Mouse (Mus musculus): ENCODE results near the gene Lrr1.
"Not testable (repeated sequence)": the region's sequence is repeated elsewhere in the genome, so short reads cannot be mapped to it uniquely, and the experiment has no call there.

Lrr1 gene

GRCm38 (mm10) chr12:69168461-69169106 is at the start of gene Lrr1:
Gene Lrr1, plus strand, starts transcription at chr12:69168814.
- peak; percentile 64 for DNase-seq (ENCODE audit: low read depth)

DNA sequence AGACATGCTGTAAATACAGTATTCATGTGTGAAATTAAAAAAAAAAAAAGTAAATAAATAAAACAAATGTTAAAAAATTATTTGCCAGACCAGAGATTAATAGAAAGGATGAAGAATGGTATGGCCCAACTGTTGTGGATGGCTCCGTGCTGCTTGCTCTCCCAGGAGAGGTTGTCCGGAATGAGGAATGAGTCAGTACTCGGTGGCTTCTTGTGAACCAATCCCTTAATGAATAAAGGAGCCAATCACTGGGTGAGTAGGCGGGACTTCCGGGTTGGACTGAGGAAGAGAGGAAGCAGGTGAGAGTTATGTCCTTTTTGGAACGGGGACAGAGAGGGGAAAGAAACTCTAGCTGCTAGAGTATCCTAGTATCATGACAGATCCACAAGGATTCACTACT is 48.7 kb upstream of the Lrr1 start:
- DNase-seq (ENCODE audit: low read depth) = no peak

GRCm38 (mm10) chr12:69122801-69123200 is 45.8 kb upstream of the Lrr1 start:
- no peak for DNase-seq (ENCODE audit: low read depth)

DNA sequence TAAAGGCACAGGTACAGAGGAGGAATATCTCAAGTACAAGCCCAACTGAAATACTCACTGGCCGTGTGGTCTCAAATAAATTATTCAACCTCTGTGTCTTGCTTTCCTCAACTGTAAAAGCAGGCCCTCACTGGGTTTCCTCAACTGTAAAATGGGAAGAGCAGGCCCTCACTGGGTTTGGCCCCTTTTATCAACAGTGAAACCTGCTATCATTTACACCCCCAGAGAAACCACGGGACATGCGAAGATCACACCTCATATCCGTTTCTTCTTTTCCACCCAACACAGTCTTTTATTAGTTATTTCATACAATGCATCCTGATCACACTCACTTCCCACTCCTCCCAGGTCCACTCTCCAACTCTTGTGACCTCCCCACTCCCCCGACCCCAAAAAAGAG is 43.5 kb upstream of the Lrr1 start:
- no peak for DNase-seq (ENCODE audit: low read depth)

DNA sequence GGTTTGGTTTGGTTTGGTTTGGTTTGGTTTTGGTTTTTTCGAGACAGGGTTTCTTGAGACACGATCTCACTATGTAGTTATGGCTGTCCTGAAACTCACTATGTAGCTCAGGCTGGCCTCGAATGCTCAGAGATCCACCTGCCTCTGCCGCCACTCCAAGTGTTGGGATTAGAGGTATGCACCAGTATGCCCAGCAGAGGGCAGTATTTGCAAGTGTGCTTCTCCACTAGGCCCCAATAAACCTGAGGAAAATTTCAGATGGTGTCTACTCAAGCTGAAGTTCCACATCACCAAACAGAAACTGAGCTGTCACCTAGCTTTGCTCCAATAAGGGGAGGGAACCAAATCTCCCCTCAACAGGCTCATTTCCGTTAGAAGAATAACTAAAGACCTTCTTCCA is 41.4 kb upstream of the Lrr1 start:
- peak; percentile 34 for DNase-seq (ENCODE audit: low read depth)

DNA sequence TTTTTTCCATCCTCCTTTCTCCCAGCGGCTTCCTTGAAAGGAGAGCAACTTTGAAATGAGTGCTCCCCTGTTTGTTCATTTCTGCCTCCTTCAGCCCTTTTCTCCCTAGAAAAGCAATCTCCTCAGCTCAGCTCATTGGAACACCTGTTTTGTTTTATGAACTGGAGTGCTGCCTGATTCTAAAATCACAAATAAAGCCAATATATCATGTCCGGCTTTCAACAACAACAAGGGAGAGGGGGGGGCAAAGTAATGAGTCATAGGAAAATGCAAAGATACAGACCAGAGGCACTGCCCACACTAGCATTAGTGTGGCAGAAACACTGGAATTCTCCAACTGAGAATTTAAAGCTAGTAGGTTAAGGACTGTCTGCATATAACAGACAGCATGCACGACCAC is 41.0 kb upstream of the Lrr1 start:
- DNase-seq (ENCODE audit: low read depth) = no peak

DNA sequence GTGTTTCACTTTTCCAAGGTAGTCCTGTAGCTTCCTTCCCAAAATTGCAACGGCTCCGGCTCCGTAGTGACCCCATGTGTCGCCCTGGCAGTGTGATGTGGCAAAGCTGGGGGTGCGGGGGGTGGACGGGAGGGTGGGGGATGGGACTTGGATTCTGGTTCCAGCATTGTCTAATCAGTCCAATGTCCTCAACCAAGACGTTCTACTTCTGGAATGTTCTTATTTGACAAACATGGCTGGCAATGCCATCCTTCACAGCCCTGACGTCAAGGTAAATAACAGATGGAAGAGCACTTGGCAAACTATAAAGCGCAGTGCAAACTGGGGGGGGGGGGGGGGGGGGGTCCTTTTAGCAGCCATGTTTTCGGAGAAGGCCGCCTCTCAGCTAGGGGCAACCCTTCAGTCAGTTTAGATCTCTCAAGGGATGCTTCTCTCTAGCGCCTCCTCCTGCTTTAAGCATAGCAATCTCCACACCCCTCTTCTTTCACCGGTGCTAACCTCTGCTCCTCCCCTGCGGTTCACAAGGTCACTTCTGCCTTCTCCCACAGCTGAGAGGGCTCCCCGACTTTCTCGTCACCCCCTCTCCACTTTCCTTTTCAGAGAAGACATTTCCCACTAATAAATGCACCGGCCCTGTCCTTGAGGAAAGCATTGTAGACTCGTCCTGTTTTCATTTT is 38.8 kb upstream of the Lrr1 start:
- no peak for DNase-seq (ENCODE audit: low read depth)

DNA sequence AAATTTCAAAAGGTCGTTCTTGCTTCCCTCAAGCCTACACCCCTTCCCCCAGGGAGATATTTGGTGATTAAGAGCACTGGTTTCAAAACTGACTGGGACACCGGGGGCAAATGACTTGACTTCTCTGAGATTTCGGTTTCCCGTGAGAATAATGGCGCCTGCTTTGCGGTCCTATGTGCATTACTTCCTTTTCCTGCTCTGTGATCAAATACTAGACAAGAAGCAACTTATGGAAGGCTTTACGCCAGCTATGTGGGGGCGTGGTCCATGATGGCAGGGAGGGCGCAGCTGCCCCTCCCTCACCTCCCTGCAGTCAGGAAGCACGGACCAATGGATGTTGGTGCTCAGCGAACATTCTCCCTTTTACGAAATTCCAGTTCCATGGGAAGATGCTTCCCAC is 38.1 kb upstream of the Lrr1 start:
- DNase-seq (ENCODE audit: low read depth) = no peak

DNA sequence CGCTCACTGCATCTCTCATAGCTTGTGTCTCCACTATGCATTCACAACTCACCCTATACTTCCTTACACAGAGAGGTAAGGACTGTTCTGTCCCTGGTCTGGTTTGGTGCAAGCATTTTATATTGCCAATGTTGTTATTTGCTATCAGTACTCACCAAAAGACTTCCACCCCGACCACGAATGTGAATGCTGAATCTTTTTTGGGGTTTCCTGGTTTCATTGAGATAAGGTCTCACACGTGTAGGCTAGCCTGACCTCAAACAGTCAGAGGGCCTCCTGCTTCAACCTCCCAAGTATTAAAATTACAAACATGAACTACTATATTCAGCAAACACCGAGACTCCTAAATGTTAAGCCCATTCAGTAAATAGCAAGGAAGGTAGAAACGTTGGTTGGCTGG is 37.3 kb upstream of the Lrr1 start:
- no peak for DNase-seq (ENCODE audit: low read depth)

DNA sequence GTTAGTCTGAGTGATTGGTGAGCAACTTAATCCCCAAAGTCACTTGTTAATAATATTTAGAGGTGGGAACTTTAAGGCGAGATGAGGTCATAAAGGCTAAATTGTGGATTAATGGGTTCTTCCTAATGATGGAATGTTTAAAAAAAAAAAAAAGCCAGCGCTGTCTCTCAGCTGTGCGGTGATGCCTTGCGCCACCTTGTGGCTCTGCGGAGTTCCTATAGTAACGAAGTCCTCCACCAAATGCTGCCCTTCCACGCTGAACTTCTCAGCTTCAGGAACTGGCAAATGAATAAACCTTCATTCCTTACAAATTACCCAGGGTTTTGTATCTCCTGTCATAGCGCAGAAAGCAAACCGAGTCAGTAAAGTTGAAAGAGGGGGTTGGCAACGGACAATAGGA is 36.6 kb upstream of the Lrr1 start:
- DNase-seq (ENCODE audit: low read depth) = peak; percentile 17

DNA sequence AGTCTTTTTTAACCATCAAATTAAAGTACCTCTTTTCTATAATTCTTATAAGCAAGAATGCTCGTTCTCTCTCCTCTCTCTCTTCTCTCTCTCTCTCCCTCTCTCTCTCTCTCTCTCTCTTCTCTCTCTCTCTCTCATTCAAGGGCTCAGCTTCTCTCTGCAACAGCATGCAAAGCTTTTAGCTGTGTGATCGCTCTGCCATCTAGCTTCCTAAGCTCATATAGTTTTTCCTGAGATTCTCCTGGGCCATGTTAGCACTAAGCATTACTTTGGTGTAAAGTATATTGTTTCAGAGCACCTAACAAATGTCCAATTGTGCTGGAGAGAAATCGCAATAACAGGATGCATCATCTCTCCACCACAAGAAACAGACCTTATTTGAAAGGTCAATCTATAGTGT is 29.4 kb upstream of the Lrr1 start:
- no peak for DNase-seq (ENCODE audit: low read depth)

GRCm38 (mm10) chr12:69139841-69140240 is 28.8 kb upstream of the Lrr1 start:
- DNase-seq (ENCODE audit: low read depth) = no peak

DNA sequence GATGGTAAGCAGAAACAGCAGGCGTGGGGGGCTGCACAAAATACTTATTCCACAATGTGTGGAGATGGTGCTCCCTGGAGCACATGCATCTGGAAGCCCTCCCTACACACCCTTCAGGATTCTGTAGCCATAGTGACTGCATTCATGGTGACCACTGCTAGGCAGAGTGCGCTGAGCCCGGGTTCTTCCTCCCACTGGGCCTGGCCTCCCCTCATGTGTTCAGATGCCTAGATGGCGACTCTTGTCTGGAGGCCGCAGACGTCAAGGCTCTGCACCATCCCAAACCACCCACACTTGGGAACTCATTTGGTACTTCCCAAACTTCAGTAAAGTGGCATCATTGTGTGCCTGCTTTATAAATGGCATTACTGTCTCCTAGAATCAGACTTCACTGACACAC is 25.2 kb upstream of the Lrr1 start:
- DNase-seq (ENCODE audit: low read depth) = no peak

DNA sequence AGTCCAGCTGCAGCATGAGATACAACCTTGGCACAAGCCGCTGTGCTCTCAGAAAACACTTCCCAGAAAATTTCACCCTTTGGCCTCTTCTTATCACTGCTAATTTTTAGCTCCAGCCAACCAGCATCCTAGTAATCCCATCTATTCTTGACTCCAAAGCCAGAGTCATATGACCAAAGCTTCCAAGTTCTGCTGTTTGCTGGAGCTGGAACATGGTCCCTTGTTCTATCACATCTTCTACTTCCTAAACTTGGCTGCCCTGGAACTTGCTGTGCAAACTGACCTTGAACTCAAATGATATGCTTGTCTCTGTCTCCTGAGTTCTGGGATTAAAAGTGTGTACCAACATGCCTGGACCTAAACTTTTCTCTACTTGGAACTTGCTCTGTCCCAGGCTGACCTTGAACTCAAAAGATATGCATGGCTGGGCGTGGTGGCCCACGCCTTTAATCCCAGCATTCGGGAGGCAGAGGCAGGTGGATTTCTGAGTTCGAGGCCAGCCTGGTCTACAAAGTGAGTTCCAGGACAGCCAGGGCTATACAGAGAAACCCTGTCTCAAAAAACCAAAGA is 21.4 kb upstream of the Lrr1 start:
- DNase-seq (ENCODE audit: low read depth) = no peak

GRCm38 (mm10) chr12:69150049-69150448 is 18.6 kb upstream of the Lrr1 start:
- DNase-seq (ENCODE audit: low read depth) = no peak

- DNase-seq (ENCODE audit: low read depth) = no peak
Observed at GRCm38 (mm10) chr12:69155923-69156322, 12.7 kb upstream of the Lrr1 start.

GRCm38 (mm10) chr12:69156436-69156835 is 12.2 kb upstream of the Lrr1 start:
- no peak for DNase-seq (ENCODE audit: low read depth)

DNA sequence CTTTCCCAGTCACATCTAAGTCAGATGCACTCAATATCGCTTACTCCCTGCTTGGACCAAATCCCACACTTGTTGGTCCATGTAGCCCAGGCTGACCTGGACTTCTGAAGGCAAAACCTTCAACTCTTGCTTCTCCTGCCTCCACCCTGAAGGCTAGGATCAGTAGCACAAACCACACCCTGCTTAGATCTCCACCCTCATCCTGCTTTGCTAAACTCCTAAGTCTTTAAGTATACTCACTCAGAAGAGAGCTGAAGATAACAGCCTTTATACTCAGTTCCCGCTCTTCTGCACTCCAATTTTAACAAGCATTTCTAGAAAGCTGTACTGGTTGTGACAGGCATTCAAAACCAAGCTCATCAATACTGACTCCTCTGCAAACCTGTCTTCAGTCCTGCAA is 11.5 kb upstream of the Lrr1 start:
- no peak for DNase-seq (ENCODE audit: low read depth)

GRCm38 (mm10) chr12:69158366-69158764 is 10.2 kb upstream of the Lrr1 start:
- no peak for DNase-seq (ENCODE audit: low read depth)

DNA sequence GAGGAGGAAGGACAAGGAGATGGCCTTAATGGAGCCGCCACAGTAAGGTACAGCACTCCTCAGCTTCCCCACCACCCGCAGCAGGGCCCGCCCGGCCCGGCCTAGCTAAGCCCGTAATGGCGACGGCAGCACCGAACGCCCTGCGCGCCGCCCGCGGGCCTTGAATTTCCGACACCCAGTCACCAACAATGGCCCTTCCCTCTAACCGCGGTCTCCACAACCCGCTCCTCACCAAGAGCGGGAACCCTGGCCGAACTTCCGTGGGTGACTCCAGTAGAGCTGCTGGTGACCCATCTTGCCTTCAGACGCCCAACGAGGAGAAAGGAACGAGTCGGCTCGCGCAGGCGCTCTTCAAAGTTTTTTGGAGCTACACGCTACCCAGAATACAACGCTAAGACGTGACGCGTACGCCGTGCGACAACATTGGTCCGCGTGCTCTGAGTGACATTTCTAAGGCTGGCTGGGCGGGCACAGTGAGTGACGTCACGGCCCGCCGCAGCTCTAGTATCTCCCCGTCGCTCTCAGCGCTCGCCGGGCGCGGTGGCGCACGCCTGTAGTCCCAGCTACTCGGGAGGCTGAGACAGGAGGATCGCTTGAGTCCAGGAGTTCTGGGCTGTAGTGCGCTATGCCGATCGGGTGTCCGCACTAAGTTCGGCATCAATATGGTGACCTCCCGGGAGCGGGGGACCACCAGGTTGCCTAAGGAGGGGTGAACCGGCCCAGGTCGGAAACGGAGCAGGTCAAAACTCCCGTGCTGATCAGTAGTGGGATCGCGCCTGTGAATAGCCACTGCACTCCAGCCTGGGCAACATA is 9.6 kb upstream of the Lrr1 start, which contains the start of gene Rps29:
Gene Rps29 (minus strand): TSS at position 422 of the 813 bp plus-strand sequence.
- peak; percentile 99 for DNase-seq (ENCODE audit: low read depth)

GRCm38 (mm10) chr12:69159578-69159940 is 9.1 kb upstream of the Lrr1 start:
- DNase-seq (ENCODE audit: low read depth) = peak; percentile 80

DNA sequence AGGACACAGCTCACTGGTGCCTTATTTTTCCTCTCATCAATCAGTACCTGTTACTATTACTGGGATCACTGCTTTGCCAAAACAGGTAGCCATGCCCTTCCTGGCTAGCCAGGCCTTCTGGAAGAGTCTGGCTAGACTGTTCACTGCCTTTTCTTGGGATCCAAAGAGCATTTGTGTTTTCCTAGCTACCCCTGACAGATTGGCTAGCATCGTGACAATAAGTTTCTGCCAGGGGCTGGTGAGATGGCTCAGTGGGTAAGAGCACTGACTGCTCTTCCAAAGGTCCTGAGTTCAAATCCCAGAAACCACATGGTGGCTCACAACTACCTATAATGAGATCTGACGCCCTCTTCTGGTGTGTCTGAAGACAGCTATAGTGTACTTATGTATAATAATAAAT is 7.9 kb upstream of the Lrr1 start:
- DNase-seq (ENCODE audit: low read depth) = not testable (repeated sequence)

DNA sequence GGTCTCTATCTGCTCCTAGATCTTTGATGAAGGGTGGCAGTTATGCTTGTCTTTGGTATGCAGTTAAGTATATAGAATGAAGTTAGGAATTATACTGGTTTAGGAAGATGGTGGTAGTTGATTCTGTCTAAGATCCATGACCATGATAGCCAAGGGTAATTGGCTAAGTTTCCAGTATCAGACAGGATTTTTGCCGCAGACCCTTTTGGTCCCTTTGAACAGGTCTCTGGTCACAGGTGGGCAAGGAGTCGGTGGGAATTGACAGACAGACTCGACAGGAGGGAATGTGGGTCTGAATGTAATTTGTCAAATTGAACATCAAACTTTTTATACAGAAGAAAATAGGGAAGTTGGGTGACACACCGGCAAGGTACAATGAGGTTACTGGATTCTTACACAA is 5.0 kb upstream of the Lrr1 start:
- DNase-seq (ENCODE audit: low read depth) = not testable (repeated sequence)
